Mouse (Mus musculus): ENCODE results near the gene Sdr42e1.

- TF ChIP-seq CTCF (IDR thresholded peaks at IDR 0.05; ENCODE audit: borderline replicate concordance, insufficient read depth, low read length) (no peak), POLR2A (IDR thresholded peaks at IDR 0.05; ENCODE audit: low read depth, low read length) (no peak)
Measured at GRCm38 (mm10) chr8:117658990-117659389, 14.5 kb downstream of the Sdr42e1 start.

All from embryonic fibroblast, embryonic 13.5 days (primary cell).